Mouse (Mus musculus): ENCODE data around the gene Fmo4.

DNA sequence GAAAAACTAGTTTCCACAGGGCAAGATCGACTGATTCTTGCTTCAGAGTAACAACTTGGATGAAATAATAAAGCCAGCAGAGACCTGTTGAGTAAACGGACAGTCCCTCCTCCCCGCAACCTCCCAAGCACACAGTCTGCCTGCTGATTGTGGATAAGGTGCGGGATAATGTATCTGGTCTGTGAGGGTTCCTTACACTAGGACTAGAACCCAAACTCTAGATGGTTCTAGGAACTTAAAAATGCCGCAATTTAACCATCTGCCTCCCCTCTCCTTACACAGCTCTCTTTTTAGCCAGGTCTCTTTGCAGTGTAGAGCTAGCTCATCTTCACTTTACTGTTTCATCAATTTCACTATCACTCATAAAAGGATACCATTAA, 18.8 kb upstream of the Fmo4 start:
- TF ChIP-seq POLR2A (IDR thresholded peaks at IDR 0.05; ENCODE audit: low read depth, low read length) (no peak), CTCF (IDR thresholded peaks at IDR 0.05; ENCODE audit: borderline replicate concordance, insufficient read depth, low read length) (no peak)
